Mouse (Mus musculus) liver, adult 2 months (tissue): ENCODE measurements around the gene Oser1. TPM values are rescaled to one million over a fixed set of nuclear protein-coding genes. Genes with fewer than 3 reads are reported as not detected.

Source experiments
- DNase-seq: peaks from one replicate; pipeline ENCODE4 v3.0.0-alpha.2; 2011; ENCODE audit warnings: low read depth, low spot score; ENCODE audit errors: extremely low read depth
- H3K27ac ChIP-seq: fragments of 200-500 bp; replicated peaks from 2 replicates; pipeline ENCODE4 v1.5.1; 2012; ENCODE audit warnings: low read depth, mild to moderate bottlenecking, control low read depth, inconsistent platforms, low read length; ENCODE audit not compliant: insufficient read depth
- H3K27me3 ChIP-seq: fragments of 200-500 bp; 2 replicates; pipeline ENCODE4 v1.6.1; 2012; ENCODE audit warnings: mild to moderate bottlenecking, moderate library complexity, low read length, inconsistent platforms; ENCODE audit not compliant: control insufficient read depth, insufficient read depth
- H3K36me3 ChIP-seq: fragments of 200-500 bp; 2 replicates; pipeline ENCODE4 v1.6.1; 2012; ENCODE audit warnings: low read length, inconsistent platforms; ENCODE audit not compliant: control insufficient read depth, insufficient read depth
- H3K4me1 ChIP-seq: fragments of 200-500 bp; 2 replicates; pipeline ENCODE4 v1.6.1; 2011; ENCODE audit warnings: low read length; ENCODE audit not compliant: control insufficient read depth, insufficient read depth
- H3K4me3 ChIP-seq: fragments of 200-500 bp; 2 replicates; pipeline ENCODE4 v1.5.1; 2011; ENCODE audit warnings: low read depth, mild to moderate bottlenecking, control low read depth, low read length, moderate library complexity; ENCODE audit not compliant: insufficient read depth
- H3K79me2 ChIP-seq: fragments of 200-500 bp; 2 replicates; pipeline ENCODE4 v1.6.1; 2012; ENCODE audit warnings: inconsistent platforms, mild to moderate bottlenecking, low read length, moderate library complexity; ENCODE audit not compliant: control insufficient read depth, insufficient read depth
- H3K9ac ChIP-seq: fragments of 200-500 bp; 2 replicates; pipeline ENCODE4 v1.6.1; 2012; ENCODE audit warnings: low read depth, mild to moderate bottlenecking, control low read depth, inconsistent platforms, low read length
- CTCF ChIP-seq: fragments of 200-500 bp; IDR thresholded peaks from 2 replicates; pipeline ENCODE4 v1.5.1; 2011; ENCODE audit warnings: low read depth, low read length, control low read depth
- POLR2A ChIP-seq: fragments of 200-500 bp; IDR thresholded peaks from 2 replicates; pipeline ENCODE4 v1.6.1; 2011; ENCODE audit warnings: low read length, control low read depth; ENCODE audit not compliant: insufficient read depth; ENCODE audit errors: extremely low read depth
- WGBS: fragments of 180-500 bp; shearing (Covaris S2); methylation state at CpG from one replicate; pipeline ENCODE4 v1.1.7; 2018; 5-methylcytosine and 5-hydroxymethylcytosine counted together
- polyA plus RNA-seq: library from polyadenylated mRNA; depleted of rRNA; stranded (reverse); fragments of >200 nt; gene quantifications from 2 replicates; pipeline ENCODE4 v1.2.3, GENCODE M21; 2012; rRNA removed
- total RNA-seq: library from RNA; depleted of rRNA; stranded (reverse); fragments of >200 nt; gene quantifications from 2 replicates; pipeline ENCODE4 v1.2.3, GENCODE M21; 2014; rRNA removed

Gene Oser1
- total and polyA plus RNA-seq, 2 experiments, result 8.0 to 21.9 TPM

DNA sequence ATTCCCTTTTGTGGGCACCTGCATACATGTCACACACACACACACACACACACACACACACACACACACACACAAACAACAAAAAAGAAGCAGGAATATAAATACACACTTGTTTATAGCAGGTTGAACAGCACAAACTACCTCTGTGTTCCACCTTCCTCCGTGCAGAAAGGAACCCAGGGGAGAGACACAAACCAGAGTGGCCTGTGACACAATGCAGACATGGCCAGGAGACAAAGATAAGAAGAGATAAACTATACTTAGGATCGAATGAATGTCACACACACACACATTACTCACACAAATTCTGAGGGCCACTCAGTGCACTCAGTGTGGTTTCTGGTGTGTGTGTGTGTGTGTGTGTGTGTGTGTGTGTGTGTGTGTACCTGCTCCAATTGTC lies 65.2 kb downstream of the Oser1 start:
- no peak overlapping the region for H3K27ac ChIP-seq
- no peaks in the 10 kb centered on the region for H3K79me2 ChIP-seq
- H3K36me3 ChIP-seq, result no peaks in the 10 kb centered on the region
- H3K9ac ChIP-seq, result no peak overlapping the region
- no peaks in the 10 kb centered on the region for H3K27me3 ChIP-seq
- TF ChIP-seq CTCF, result no peak
- no peak for TF ChIP-seq POLR2A
- no peak overlapping the region for H3K4me3 ChIP-seq
- no peak for DNase-seq
- no peaks in the 10 kb centered on the region for H3K4me1 ChIP-seq
- 54% methylated on average over 2 of the region's 2 CpGs for WGBS

DNA sequence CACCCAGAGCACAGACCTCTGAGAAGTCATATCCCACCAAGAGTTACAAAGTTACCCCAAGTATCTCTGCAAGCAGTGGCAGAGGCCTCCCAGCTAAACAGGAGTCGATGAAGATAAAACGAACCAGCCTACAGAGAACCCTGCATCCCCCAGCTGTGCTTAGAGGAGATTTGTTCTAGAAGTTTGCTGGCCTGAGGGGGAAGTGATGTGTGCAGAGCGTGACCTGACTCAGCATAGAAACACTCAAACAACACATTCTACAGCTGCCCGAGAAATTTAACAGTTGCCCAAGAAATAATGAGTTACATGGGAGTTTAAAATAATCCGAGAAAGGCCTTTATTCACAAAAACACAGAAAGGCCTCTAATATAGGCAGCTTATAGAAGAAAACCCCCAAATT lies 65.8 kb downstream of the Oser1 start:
- Histone ChIP-seq H3K27me3 (no peaks in the 10 kb centered on the region), H3K36me3 (no peaks in the 10 kb centered on the region), H3K4me1 (no peaks in the 10 kb centered on the region), H3K79me2 (no peaks in the 10 kb centered on the region), H3K9ac (no peak overlapping the region), H3K27ac (no peak overlapping the region), H3K4me3 (no peak overlapping the region)
- TF ChIP-seq CTCF (no peak), POLR2A (no peak)
- no peak for DNase-seq
- WGBS, result 76% methylated on average over 5 of the region's 5 CpGs

- H3K79me2 ChIP-seq, result no peaks in the 10 kb centered on the region
- H3K9ac ChIP-seq, result no peak overlapping the region
- H3K27ac ChIP-seq, result no peak overlapping the region
- no peak overlapping the region for H3K4me3 ChIP-seq
- DNase-seq, result no peak
- no peak for TF ChIP-seq POLR2A
- TF ChIP-seq CTCF, result no peak
- no peaks in the 10 kb centered on the region for H3K36me3 ChIP-seq
- no peaks in the 10 kb centered on the region for H3K4me1 ChIP-seq
- no peaks in the 10 kb centered on the region for H3K27me3 ChIP-seq
- 86% methylated on average over 12 of the region's 12 CpGs for WGBS
These were observed 68.2 kb downstream of the Oser1 start for GRCm38 (mm10) chr2:163356113-163356840.

Other genes with a start within 250 kb of the Oser1 start
- gene Tox2, start 221.6 kb downstream of the Oser1 start, total RNA-seq, result 0.09 and 0.20 TPM in 2 replicates
- 0.27 and 0.41 TPM in 2 replicates for gene Tox2, start 221.6 kb downstream of the Oser1 start, polyA plus RNA-seq
- 0.07 and 0.09 TPM in 2 replicates for gene Jph2, start 26.7 kb downstream of the Oser1 start, total RNA-seq
- gene Jph2, start 26.7 kb downstream of the Oser1 start, polyA plus RNA-seq, result 0.07 and 0.10 TPM in 2 replicates
- gene Gdap1l1, start 13.8 kb upstream of the Oser1 start, total RNA-seq, result 0.07 TPM in 1 of 2 replicates, not detected in the other
- not detected in 2 replicates for gene Gdap1l1, start 13.8 kb upstream of the Oser1 start, polyA plus RNA-seq
- 19.5 and 20.1 TPM in 2 replicates for gene Fitm2, start 47.9 kb upstream of the Oser1 start, total RNA-seq
- 19.8 and 20.9 TPM in 2 replicates for gene Fitm2, start 47.9 kb upstream of the Oser1 start, polyA plus RNA-seq
- gene R3hdml, start 67.6 kb upstream of the Oser1 start, total RNA-seq, result not detected in 2 replicates
- gene R3hdml, start 67.6 kb upstream of the Oser1 start, polyA plus RNA-seq, result not detected in 2 replicates
- gene Hnf4a, start 82.1 kb upstream of the Oser1 start, total RNA-seq, result 164 and 213 TPM in 2 replicates
- 260 and 313 TPM in 2 replicates for gene Hnf4a, start 82.1 kb upstream of the Oser1 start, polyA plus RNA-seq
- gene Ttpal, start 177.6 kb upstream of the Oser1 start, total RNA-seq, result 9.3 and 9.7 TPM in 2 replicates
- 8.1 and 12.4 TPM in 2 replicates for gene Ttpal, start 177.6 kb upstream of the Oser1 start, polyA plus RNA-seq
- gene Serinc3, start 220.4 kb upstream of the Oser1 start, total RNA-seq, result 123 TPM in 2 replicates
- gene Serinc3, start 220.4 kb upstream of the Oser1 start, polyA plus RNA-seq, result 122 and 124 TPM in 2 replicates
- gene Pkig, start 233.7 kb upstream of the Oser1 start, total RNA-seq, result 13.2 and 17.2 TPM in 2 replicates
- gene Pkig, start 233.7 kb upstream of the Oser1 start, polyA plus RNA-seq, result 35.0 and 35.2 TPM in 2 replicates